Mouse (Mus musculus): Measurements from ENCODE around the gene Lelp1. TPM values are rescaled to one million over a fixed set of nuclear protein-coding genes. Genes with fewer than 3 reads are reported as not detected.
A peak's percentile ranks its signal among the peaks of the same experiment; 100 is the strongest.

The Lelp1 gene
- total RNA-seq (2014; fragmentation: Nextera tagmentation) (not detected in 2 replicates), total RNA-seq (2017) (not detected in 2 replicates)

- no peak for ATAC-seq (replicated peaks; ENCODE audit: poor library complexity, severe bottlenecking)
Observed at GRCm38 (mm10) chr3:92142644-92143043, at the start of gene Lelp1. TSS of gene Lelp1 (minus strand) at chr3:92142744.

- no peak for ATAC-seq (replicated peaks; ENCODE audit: poor library complexity, severe bottlenecking)
Observed at GRCm38 (mm10) chr3:92176880-92177279, 34.3 kb upstream of the Lelp1 start.

- no peak for ATAC-seq (replicated peaks; ENCODE audit: poor library complexity, severe bottlenecking)
Observed at GRCm38 (mm10) chr3:92169847-92170246, 27.3 kb upstream of the Lelp1 start.

GRCm38 (mm10) chr3:92153322-92153721 is 10.8 kb upstream of the Lelp1 start:
- peak; percentile 52; the same call in 1 of the 2 replicates for ATAC-seq (replicated peaks; ENCODE audit: poor library complexity, severe bottlenecking)

- peak; percentile 96 for ATAC-seq (replicated peaks; ENCODE audit: poor library complexity, severe bottlenecking)
Observed at GRCm38 (mm10) chr3:92150631-92151277, 8.2 kb upstream of the Lelp1 start.

- no peak for ATAC-seq (replicated peaks; ENCODE audit: poor library complexity, severe bottlenecking)
Observed at GRCm38 (mm10) chr3:92147913-92148312, 5.4 kb upstream of the Lelp1 start.

- no peak for ATAC-seq (replicated peaks; ENCODE audit: poor library complexity, severe bottlenecking)
Observed at GRCm38 (mm10) chr3:92147420-92147819, 4.9 kb upstream of the Lelp1 start.

- ATAC-seq (replicated peaks; ENCODE audit: poor library complexity, severe bottlenecking): no peak
Observed at GRCm38 (mm10) chr3:92123847-92124246, 18.7 kb downstream of the Lelp1 start, which contains the start of gene Prr9. TSS of gene Prr9 (minus strand) at chr3:92123947.

- ATAC-seq (replicated peaks; ENCODE audit: poor library complexity, severe bottlenecking): no peak
Observed at GRCm38 (mm10) chr3:92120902-92121301, 21.6 kb downstream of the Lelp1 start.

GRCm38 (mm10) chr3:92117930-92118329 is 24.6 kb downstream of the Lelp1 start:
- no peak for ATAC-seq (replicated peaks; ENCODE audit: poor library complexity, severe bottlenecking)

- no peak for ATAC-seq (replicated peaks; ENCODE audit: poor library complexity, severe bottlenecking)
Observed at GRCm38 (mm10) chr3:92111526-92111925, 31.0 kb downstream of the Lelp1 start.

- no peak for ATAC-seq (replicated peaks; ENCODE audit: poor library complexity, severe bottlenecking)
Observed at GRCm38 (mm10) chr3:92110790-92111189, 31.8 kb downstream of the Lelp1 start.

- ATAC-seq (replicated peaks; ENCODE audit: poor library complexity, severe bottlenecking): no peak
Observed at GRCm38 (mm10) chr3:92106582-92106981, 36.0 kb downstream of the Lelp1 start.

Other genes with a start within 250 kb of the Lelp1 start
- not detected in 2 replicates for gene Pglyrp3, start 128.2 kb downstream of the Lelp1 start, total RNA-seq (2014; fragmentation: Nextera tagmentation)
- not detected in 2 replicates for gene Pglyrp3, start 128.2 kb downstream of the Lelp1 start, total RNA-seq (2017)
- not detected in 2 replicates for gene Lor, start 59.6 kb downstream of the Lelp1 start, total RNA-seq (2014; fragmentation: Nextera tagmentation)
- not detected in 2 replicates for gene Lor, start 59.6 kb downstream of the Lelp1 start, total RNA-seq (2017)
- not detected in 2 replicates for gene Prr9, start 18.8 kb downstream of the Lelp1 start, total RNA-seq (2014; fragmentation: Nextera tagmentation)
- not detected in 2 replicates for gene Prr9, start 18.8 kb downstream of the Lelp1 start, total RNA-seq (2017)
- not detected in 2 replicates for gene Sprr2a1, start 73.1 kb upstream of the Lelp1 start, total RNA-seq (2014; fragmentation: Nextera tagmentation)
- not detected in 2 replicates for gene Sprr2a1, start 73.1 kb upstream of the Lelp1 start, total RNA-seq (2017)
- not detected in 2 replicates for gene Sprr2a2, start 73.2 kb upstream of the Lelp1 start, total RNA-seq (2014; fragmentation: Nextera tagmentation)
- not detected in 2 replicates for gene Sprr2a2, start 73.2 kb upstream of the Lelp1 start, total RNA-seq (2017)
- not detected in 2 replicates for gene Sprr2a3, start 142.7 kb upstream of the Lelp1 start, total RNA-seq (2014; fragmentation: Nextera tagmentation)
- gene Sprr2a3, start 142.7 kb upstream of the Lelp1 start, total RNA-seq (2017): not detected in 2 replicates
- not detected in 2 replicates for gene Sprr2b, start 173.9 kb upstream of the Lelp1 start, total RNA-seq (2014; fragmentation: Nextera tagmentation)
- gene Sprr2b, start 173.9 kb upstream of the Lelp1 start, total RNA-seq (2017): not detected in 2 replicates
- not detected in 2 replicates for gene Sprr2d, start 196.4 kb upstream of the Lelp1 start, total RNA-seq (2014; fragmentation: Nextera tagmentation)
- not detected in 2 replicates for gene Sprr2d, start 196.4 kb upstream of the Lelp1 start, total RNA-seq (2017)
- gene Sprr2e, start 209.4 kb upstream of the Lelp1 start, total RNA-seq (2014; fragmentation: Nextera tagmentation): not detected in 2 replicates
- not detected in 2 replicates for gene Sprr2e, start 209.4 kb upstream of the Lelp1 start, total RNA-seq (2017)
- not detected in 2 replicates for gene Sprr2f, start 222.4 kb upstream of the Lelp1 start, total RNA-seq (2014; fragmentation: Nextera tagmentation)
- not detected in 2 replicates for gene Sprr2f, start 222.4 kb upstream of the Lelp1 start, total RNA-seq (2017)
- gene Sprr2h, start 242.9 kb upstream of the Lelp1 start, total RNA-seq (2014; fragmentation: Nextera tagmentation): not detected in 2 replicates
- gene Sprr2h, start 242.9 kb upstream of the Lelp1 start, total RNA-seq (2017): not detected in 2 replicates

All from granulocyte monocyte progenitor cell, adult 5-6 weeks (primary cell).